Mouse (Mus musculus) forebrain, embryonic 14.5 days (tissue): ENCODE results near the gene Kcnk12. TPM values are rescaled to one million over a fixed set of nuclear protein-coding genes. Genes with fewer than 3 reads are reported as not detected.

Experiments used
- ATAC-seq: fragments of 200-750 bp; cut with Nextera tagmentation; 2 replicates; pipeline ENCODE4 v1.8.0; 2017; ENCODE audit warnings: mild to moderate bottlenecking, moderate library complexity
- DNase-seq: peaks from one replicate; pipeline ENCODE4 v3.0.0-alpha.2; 2015; ENCODE audit warnings: low spot score
- H3K27ac ChIP-seq: fragments of 300-500 bp; sonication (generic); 2 replicates; pipeline ENCODE4 v1.5.1; 2014; ENCODE audit warnings: low read depth, mild to moderate bottlenecking, control low read depth, low read length, moderate library complexity
- H3K27me3 ChIP-seq: fragments of 300-500 bp; sonication (generic); replicated peaks from 2 replicates; pipeline ENCODE4 v1.6.1; 2014; ENCODE audit warnings: low read length, control low read depth, mixed read lengths; ENCODE audit not compliant: control insufficient read depth, insufficient read depth
- H3K36me3 ChIP-seq: fragments of 300-500 bp; sonication (generic); 2 replicates; pipeline ENCODE4 v1.6.1; 2014; ENCODE audit warnings: low read length, control low read depth; ENCODE audit not compliant: control insufficient read depth, insufficient read depth
- H3K4me1 ChIP-seq: fragments of 300-500 bp; sonication (generic); 2 replicates; pipeline ENCODE4 v1.6.1; 2014; ENCODE audit warnings: antibody characterized with exemption, low read length, control low read depth; ENCODE audit not compliant: control insufficient read depth, insufficient read depth
- H3K4me2 ChIP-seq: fragments of 300-500 bp; sonication (generic); 2 replicates; pipeline ENCODE4 v1.6.1; 2014; ENCODE audit warnings: mild to moderate bottlenecking, control low read depth, low read length
- H3K4me3 ChIP-seq: fragments of 300-500 bp; sonication (generic); 2 replicates; pipeline ENCODE4 v1.5.1; 2014; ENCODE audit warnings: low read depth, low read length, control low read depth
- H3K9ac ChIP-seq: fragments of 300-500 bp; sonication (generic); 2 replicates; pipeline ENCODE4 v1.6.1; 2014; ENCODE audit warnings: mild to moderate bottlenecking, low read length, control low read depth, moderate library complexity
- H3K9me3 ChIP-seq: fragments of 300-500 bp; sonication (generic); replicated peaks from 2 replicates; pipeline ENCODE4 v1.6.1; 2016; ENCODE audit warnings: low read length, control low read depth, mixed read lengths; ENCODE audit not compliant: control insufficient read depth
- WGBS: fragments of 180-500 bp; shearing (Covaris S2); extraction: QIAGEN DNeasy Blood & Tissue Kit; methylation state at CpG from one replicate; pipeline ENCODE4 v1.1.7; 2014; 5-methylcytosine and 5-hydroxymethylcytosine counted together
- polyA plus RNA-seq: library from polyadenylated mRNA; unstranded; fragments of >200 nt; fragmentation: Nextera tagmentation; extraction: Ambion mirVana; gene quantifications from 2 replicates; pipeline ENCODE4 v1.2.1, GENCODE M21; 2014

The Kcnk12 gene
- polyA plus RNA-seq, 1 experiment from 2014 or later = 0.93 TPM

DNA sequence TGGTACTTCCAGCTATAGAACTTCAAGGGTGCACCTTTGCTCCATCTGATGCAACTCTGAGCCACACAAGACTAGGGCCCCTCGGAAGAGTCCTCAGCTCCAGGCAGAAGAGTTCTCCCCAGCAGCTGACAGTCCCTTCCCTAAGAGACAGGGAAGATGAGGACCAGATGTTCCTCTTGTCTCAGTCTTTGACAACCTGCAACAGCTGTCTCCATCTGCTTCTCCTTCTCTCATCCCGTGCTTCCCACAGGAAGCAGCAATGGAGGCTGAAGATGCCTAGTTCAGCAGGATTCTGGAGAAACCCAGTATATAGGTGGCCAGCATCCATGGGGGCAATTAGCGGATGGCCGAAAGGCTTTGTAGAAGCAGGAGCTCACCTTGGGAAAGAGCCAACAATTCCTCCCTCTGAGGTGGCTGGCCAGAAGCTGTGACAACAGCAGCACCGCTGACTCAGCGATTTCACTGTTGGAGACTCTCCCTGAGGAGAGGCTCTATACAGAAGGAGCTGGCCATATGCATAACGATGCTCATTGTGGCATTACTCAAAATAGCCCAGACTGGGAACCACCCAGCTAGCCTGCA is 6.2 kb downstream of the Kcnk12 start:
- WGBS = 79% methylated on average over 7 of the region's 7 CpGs
- Histone ChIP-seq H3K36me3 (no peaks in the 10 kb centered on the region), H3K9me3 (no peaks in the 10 kb centered on the region), H3K4me3 (no peak overlapping the region), H3K27ac (no peak overlapping the region), H3K27me3 (peaks cover 21% of the 10 kb centered on the region), H3K4me1 (no peaks in the 10 kb centered on the region; the same call in 1 of the 2 replicates), H3K4me2 (no peak overlapping the region), H3K9ac (no peak overlapping the region)
- no peak for DNase-seq
- ATAC-seq = no peak

- Histone ChIP-seq H3K27me3 (peaks cover 11% of the 10 kb centered on the region), H3K9me3 (no peaks in the 10 kb centered on the region), H3K27ac (no peak overlapping the region), H3K4me3 (no peak overlapping the region), H3K4me1 (no peaks in the 10 kb centered on the region; the same call in 1 of the 2 replicates), H3K36me3 (no peaks in the 10 kb centered on the region), H3K4me2 (no peak overlapping the region), H3K9ac (no peak overlapping the region)
- DNase-seq = no peak
- ATAC-seq = no peak
- 93% methylated on average over 5 of the region's 5 CpGs for WGBS
Observed at GRCm38 (mm10) chr17:87790661-87791060, 7.1 kb downstream of the Kcnk12 start.

DNA sequence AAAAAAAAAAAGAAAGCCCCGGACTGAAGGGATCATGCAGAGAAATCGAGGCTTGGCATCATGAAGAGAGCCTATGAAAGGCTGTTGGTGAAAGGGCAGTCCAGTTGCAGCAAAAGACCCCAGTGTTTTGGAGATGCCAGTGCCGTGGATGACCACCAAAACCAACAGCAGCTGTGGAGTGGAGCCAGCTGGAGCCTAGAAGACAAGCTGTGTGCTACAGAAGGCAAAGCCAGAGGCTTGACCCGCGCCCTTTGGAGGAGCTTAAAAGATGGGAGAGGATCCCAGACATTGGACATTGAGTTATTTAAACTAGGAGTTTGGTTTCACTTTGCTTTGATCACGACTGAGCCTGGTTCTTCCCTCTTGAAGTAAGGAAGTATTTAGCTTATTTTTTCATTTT is 9.6 kb downstream of the Kcnk12 start:
- DNase-seq (no peak), ATAC-seq (no peak)
- H3K36me3 ChIP-seq = no peaks in the 10 kb centered on the region
- H3K27ac ChIP-seq = no peak overlapping the region
- WGBS = 78% methylated on average over 6 of the region's 6 CpGs
- H3K4me1 ChIP-seq = no peaks in the 10 kb centered on the region; the same call in 1 of the 2 replicates
- no peaks in the 10 kb centered on the region for H3K27me3 ChIP-seq
- no peak overlapping the region for H3K9ac ChIP-seq
- no peaks in the 10 kb centered on the region for H3K9me3 ChIP-seq
- no peak overlapping the region for H3K4me3 ChIP-seq
- H3K4me2 ChIP-seq = no peak overlapping the region

- H3K9ac ChIP-seq = no peak overlapping the region
- H3K4me2 ChIP-seq = no peak overlapping the region
- H3K27me3 ChIP-seq = no peaks in the 10 kb centered on the region
Observed at GRCm38 (mm10) chr17:87787711-87788110, 10.1 kb downstream of the Kcnk12 start.

DNA sequence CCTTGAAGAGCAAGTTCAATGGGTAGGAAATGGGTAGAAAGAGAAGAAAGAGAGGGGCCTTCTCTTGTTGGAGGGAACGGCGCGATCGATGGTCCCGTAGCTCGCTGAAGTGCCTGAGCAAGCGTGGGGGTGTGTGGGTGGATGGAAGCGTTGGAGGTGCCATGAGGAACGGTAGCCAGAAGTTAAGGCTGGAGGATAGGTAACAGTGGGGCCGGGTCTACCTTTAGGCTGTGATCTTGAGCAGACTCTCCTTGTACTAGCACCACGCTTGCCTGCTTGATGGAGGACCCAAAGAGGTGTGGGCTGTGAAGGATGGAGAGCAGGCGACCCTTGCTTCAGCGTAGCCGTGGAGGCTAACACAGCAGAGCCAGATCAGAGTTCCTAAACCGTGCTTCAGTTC is 12.1 kb downstream of the Kcnk12 start:
- Histone ChIP-seq H3K4me2 (no peak overlapping the region), H3K27me3 (no peaks in the 10 kb centered on the region), H3K27ac (no peak overlapping the region), H3K4me1 (no peaks in the 10 kb centered on the region), H3K9ac (no peak overlapping the region), H3K36me3 (no peaks in the 10 kb centered on the region), H3K9me3 (no peaks in the 10 kb centered on the region), H3K4me3 (no peak overlapping the region)
- ATAC-seq (no peak), DNase-seq (no peak)
- WGBS = 94% methylated on average over 15 of the region's 15 CpGs

More at GRCm38 (mm10) chr17:87787711-87788110, 10.1 kb downstream of the Kcnk12 start:
- DNase-seq = no peak
- H3K4me3 ChIP-seq = no peak overlapping the region
- 91% methylated on average over 4 of the region's 4 CpGs for WGBS
- H3K9me3 ChIP-seq = no peaks in the 10 kb centered on the region
- H3K36me3 ChIP-seq = no peaks in the 10 kb centered on the region
- no peaks in the 10 kb centered on the region; the same call in 1 of the 2 replicates for H3K4me1 ChIP-seq
- ATAC-seq = no peak
- no peak overlapping the region for H3K27ac ChIP-seq

DNA sequence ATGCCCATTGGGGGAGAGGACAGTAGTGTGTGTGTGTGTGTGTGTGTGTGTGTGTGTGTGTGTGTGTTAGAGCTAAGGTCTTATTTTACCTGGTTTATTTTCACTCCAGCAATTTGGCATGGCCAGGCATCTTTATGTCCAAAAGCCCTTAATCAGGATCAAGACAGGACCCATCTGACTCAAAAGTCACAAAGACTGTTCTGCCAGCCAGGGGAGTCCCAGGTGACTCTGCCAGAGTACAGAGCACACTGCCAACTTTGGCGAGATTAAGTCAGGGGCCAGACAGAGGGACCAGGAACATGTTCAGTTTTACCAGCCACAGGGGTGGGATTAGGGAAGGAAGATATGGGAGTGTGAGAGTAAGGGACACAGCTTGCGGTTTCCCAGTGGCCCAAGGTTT is 12.9 kb downstream of the Kcnk12 start:
- Histone ChIP-seq H3K4me2 (no peak overlapping the region), H3K4me1 (no peaks in the 10 kb centered on the region), H3K27ac (no peak overlapping the region), H3K9me3 (no peaks in the 10 kb centered on the region), H3K4me3 (no peak overlapping the region), H3K27me3 (no peaks in the 10 kb centered on the region), H3K9ac (no peak overlapping the region), H3K36me3 (no peaks in the 10 kb centered on the region)
- DNase-seq (no peak), ATAC-seq (no peak)
- 80% methylated on average over 2 of the region's 2 CpGs for WGBS

- no peak for DNase-seq
- H3K4me2 ChIP-seq = no peak overlapping the region
- 75% methylated on average over 14 of the region's 14 CpGs for WGBS
Observed at GRCm38 (mm10) chr17:87784141-87784831, 13.5 kb downstream of the Kcnk12 start.

GRCm38 (mm10) chr17:87781244-87781643 is 16.6 kb downstream of the Kcnk12 start:
- Histone ChIP-seq H3K27ac (no peak overlapping the region), H3K4me1 (no peaks in the 10 kb centered on the region), H3K4me3 (no peak overlapping the region), H3K4me2 (no peak overlapping the region), H3K36me3 (no peaks in the 10 kb centered on the region), H3K9me3 (no peaks in the 10 kb centered on the region), H3K27me3 (no peaks in the 10 kb centered on the region), H3K9ac (no peak overlapping the region)
- 94% methylated on average over 5 of the region's 5 CpGs for WGBS
- no peak for ATAC-seq
- no peak for DNase-seq

More at GRCm38 (mm10) chr17:87784141-87784831, 13.5 kb downstream of the Kcnk12 start:
- no peak for ATAC-seq
- Histone ChIP-seq H3K36me3 (no peaks in the 10 kb centered on the region), H3K4me3 (no peak overlapping the region), H3K4me1 (no peaks in the 10 kb centered on the region), H3K9me3 (no peaks in the 10 kb centered on the region), H3K27me3 (no peaks in the 10 kb centered on the region), H3K27ac (no peak overlapping the region), H3K9ac (no peak overlapping the region)

DNA sequence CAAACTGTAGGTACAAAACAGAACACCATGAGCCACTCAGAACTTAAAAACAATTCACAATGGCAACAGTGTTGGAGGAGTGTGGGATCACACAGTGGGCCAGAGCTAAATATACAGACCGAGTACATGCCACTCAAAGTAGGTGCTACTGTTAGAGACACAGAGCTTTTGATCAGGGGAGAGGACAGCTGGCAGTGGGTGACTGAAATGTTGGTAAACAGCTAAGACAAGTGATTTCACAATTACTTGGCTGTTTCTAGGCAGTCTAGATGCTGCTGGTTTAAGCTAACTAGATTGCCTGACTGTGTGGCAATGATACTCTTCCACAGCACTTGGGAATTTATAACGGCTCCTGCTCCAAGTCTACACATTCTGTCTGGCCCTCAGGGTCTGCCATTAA is 17.6 kb downstream of the Kcnk12 start:
- no peak for DNase-seq
- no peak overlapping the region for H3K9ac ChIP-seq
- H3K27me3 ChIP-seq = no peaks in the 10 kb centered on the region
- ATAC-seq = no peak
- 55% methylated on average over 2 of the region's 2 CpGs for WGBS
- no peak overlapping the region for H3K27ac ChIP-seq
- no peaks in the 10 kb centered on the region for H3K4me1 ChIP-seq
- H3K9me3 ChIP-seq = no peaks in the 10 kb centered on the region
- H3K36me3 ChIP-seq = no peaks in the 10 kb centered on the region
- H3K4me2 ChIP-seq = no peak overlapping the region
- H3K4me3 ChIP-seq = no peak overlapping the region
